Mouse (Mus musculus): ENCODE measurements around the gene Mertk. TPM values are rescaled to one million over a fixed set of nuclear protein-coding genes. Genes with fewer than 3 reads are reported as not detected.

Gene Mertk
- polyA plus RNA-seq, 1 experiment = 1.3 TPM

DNA sequence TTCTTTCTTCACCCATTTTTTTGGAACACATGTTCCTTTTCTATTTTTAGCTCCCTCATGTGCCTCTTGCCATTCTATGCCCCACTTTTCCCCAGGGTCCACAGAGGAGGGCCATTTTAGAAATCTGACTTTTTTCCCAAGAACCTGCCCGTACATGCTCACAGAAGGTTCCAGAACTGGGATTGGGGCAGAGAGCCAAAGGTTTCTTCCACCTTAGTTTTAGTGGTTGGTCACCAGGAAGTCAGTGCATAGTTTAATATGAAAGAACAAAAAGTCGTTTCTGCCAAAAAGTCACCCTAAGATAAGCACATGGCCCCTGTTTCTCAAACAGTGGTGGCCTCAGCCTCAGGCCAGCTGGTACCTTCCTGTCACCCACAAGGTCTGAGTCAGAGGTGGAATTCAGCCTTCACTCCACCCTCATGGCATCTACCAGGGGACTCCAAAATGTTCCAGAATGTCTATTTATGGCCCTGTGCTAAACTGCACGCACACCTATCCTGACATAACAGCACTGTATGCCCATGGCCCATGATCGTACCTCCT, 56.5 kb downstream of the Mertk start:
- TF ChIP-seq GATA1 (IDR thresholded peaks at IDR 0.05; ENCODE audit: borderline replicate concordance, low read length) = no peak
- no peak for TF ChIP-seq FLI1 (IDR thresholded peaks at IDR 0.05; ENCODE audit: low read length)
- no peaks in the 10 kb centered on the region for H3K9me3 ChIP-seq
- peaks cover 6% of the 10 kb centered on the region; the same call in 1 of the 2 replicates for H3K4me1 ChIP-seq
- H3K4me3 ChIP-seq (replicated peaks) = no peak overlapping the region
- peaks cover 28% of the 10 kb centered on the region for H3K27me3 ChIP-seq (replicated peaks)
- H3K36me3 ChIP-seq (replicated peaks; ENCODE audit: low read length) = no peaks in the 10 kb centered on the region

- 0 out of 2 replicates have a peak, but pooled peaks cover 4% of the 10 kb centered on the region for H3K9me3 ChIP-seq
- peaks cover 25% of the 10 kb centered on the region for H3K27me3 ChIP-seq (replicated peaks)
- 0 out of 2 replicates have a peak, but pooled peaks cover 3% of the 10 kb centered on the region for H3K4me1 ChIP-seq
- H3K36me3 ChIP-seq (replicated peaks; ENCODE audit: low read length) = no peaks in the 10 kb centered on the region
- H3K4me3 ChIP-seq (replicated peaks) = no peak overlapping the region
- TF ChIP-seq GATA1 (IDR thresholded peaks at IDR 0.05; ENCODE audit: borderline replicate concordance, low read length) (no peak), FLI1 (IDR thresholded peaks at IDR 0.05; ENCODE audit: low read length) (no peak)
Measured at GRCm38 (mm10) chr2:128758724-128759340, 60.1 kb downstream of the Mertk start.

DNA sequence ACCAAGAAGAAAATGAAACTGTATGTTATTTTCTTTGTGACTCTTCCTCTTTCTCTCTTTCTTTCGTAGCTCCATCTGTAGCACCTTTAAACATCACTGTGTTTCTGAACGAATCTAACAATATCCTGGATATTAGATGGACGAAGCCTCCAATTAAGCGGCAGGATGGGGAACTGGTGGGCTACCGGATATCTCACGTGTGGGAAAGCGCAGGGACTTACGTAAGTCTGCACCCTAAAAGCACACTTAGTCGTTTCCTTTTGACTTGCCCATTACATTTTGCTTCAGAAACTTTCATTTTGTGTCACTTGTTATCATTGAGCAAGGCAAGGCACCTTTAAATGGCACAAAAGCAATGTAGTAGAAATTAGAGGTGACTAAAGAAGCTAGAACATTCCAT, 63.3 kb downstream of the Mertk start:
- no peaks in the 10 kb centered on the region for H3K36me3 ChIP-seq (replicated peaks; ENCODE audit: low read length)
- H3K9me3 ChIP-seq = 0 out of 2 replicates have a peak, but pooled peaks cover 4% of the 10 kb centered on the region
- peaks cover 16% of the 10 kb centered on the region for H3K27me3 ChIP-seq (replicated peaks)
- TF ChIP-seq FLI1 (IDR thresholded peaks at IDR 0.05; ENCODE audit: low read length) (no peak), GATA1 (IDR thresholded peaks at IDR 0.05; ENCODE audit: borderline replicate concordance, low read length) (no peak)
- no peaks in the 10 kb centered on the region for H3K4me1 ChIP-seq
- H3K4me3 ChIP-seq (replicated peaks) = no peak overlapping the region

- H3K27me3 ChIP-seq (replicated peaks) = peaks cover 6% of the 10 kb centered on the region
- TF ChIP-seq FLI1 (IDR thresholded peaks at IDR 0.05; ENCODE audit: low read length) (no peak), GATA1 (IDR thresholded peaks at IDR 0.05; ENCODE audit: borderline replicate concordance, low read length) (no peak)
- no peak overlapping the region for H3K4me3 ChIP-seq (replicated peaks)
- no peaks in the 10 kb centered on the region for H3K4me1 ChIP-seq
- 0 out of 2 replicates have a peak, but pooled peaks cover 4% of the 10 kb centered on the region for H3K9me3 ChIP-seq
- H3K36me3 ChIP-seq (replicated peaks; ENCODE audit: low read length) = no peaks in the 10 kb centered on the region
Measured at GRCm38 (mm10) chr2:128765787-128766186, 67.0 kb downstream of the Mertk start.

GRCm38 (mm10) chr2:128768545-128769247, 69.9 kb downstream of the Mertk start:
- H3K9me3 ChIP-seq = no peaks in the 10 kb centered on the region
- no peak overlapping the region for H3K4me3 ChIP-seq (replicated peaks)
- no peaks in the 10 kb centered on the region; the same call in 1 of the 2 replicates for H3K4me1 ChIP-seq
- peaks cover 10% of the 10 kb centered on the region for H3K27me3 ChIP-seq (replicated peaks)
- TF ChIP-seq GATA1 (IDR thresholded peaks at IDR 0.05; ENCODE audit: borderline replicate concordance, low read length) (no peak), FLI1 (IDR thresholded peaks at IDR 0.05; ENCODE audit: low read length) (no peak)
- H3K36me3 ChIP-seq (replicated peaks; ENCODE audit: low read length) = no peaks in the 10 kb centered on the region

GRCm38 (mm10) chr2:128770557-128770956, 71.8 kb downstream of the Mertk start:
- Histone ChIP-seq H3K4me3 (replicated peaks) (no peak overlapping the region), H3K36me3 (replicated peaks; ENCODE audit: low read length) (no peaks in the 10 kb centered on the region)
- TF ChIP-seq GATA1 (IDR thresholded peaks at IDR 0.05; ENCODE audit: borderline replicate concordance, low read length) = no peak
- TF ChIP-seq FLI1 (IDR thresholded peaks at IDR 0.05; ENCODE audit: low read length) = no peak

DNA sequence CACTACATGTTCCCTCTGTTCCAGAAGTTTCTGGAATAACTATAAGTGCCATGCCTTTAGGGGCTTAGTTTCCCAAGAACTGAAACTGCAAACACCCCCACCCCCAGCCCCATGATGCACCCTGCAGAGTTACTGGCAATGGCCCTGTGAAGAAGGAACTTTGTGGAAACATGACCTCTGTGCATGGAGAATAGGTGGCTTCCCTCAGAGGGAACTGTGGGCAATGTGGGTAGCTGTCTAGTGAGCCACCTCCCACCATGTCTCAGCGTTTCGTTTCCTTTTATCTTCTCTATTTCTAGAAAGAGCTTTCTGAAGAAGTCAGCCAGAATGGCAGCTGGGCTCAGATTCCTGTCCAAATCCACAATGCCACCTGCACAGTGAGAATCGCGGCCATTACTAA, 72.3 kb downstream of the Mertk start:
- Histone ChIP-seq H3K9me3 (no peaks in the 10 kb centered on the region), H3K27me3 (replicated peaks) (peaks cover 10% of the 10 kb centered on the region), H3K4me3 (replicated peaks) (no peak overlapping the region), H3K36me3 (replicated peaks; ENCODE audit: low read length) (no peaks in the 10 kb centered on the region), H3K4me1 (no peaks in the 10 kb centered on the region; the same call in 1 of the 2 replicates)
- TF ChIP-seq GATA1 (IDR thresholded peaks at IDR 0.05; ENCODE audit: borderline replicate concordance, low read length) (no peak), FLI1 (IDR thresholded peaks at IDR 0.05; ENCODE audit: low read length) (no peak)

More at GRCm38 (mm10) chr2:128770557-128770956, 71.8 kb downstream of the Mertk start:
- H3K27me3 ChIP-seq (replicated peaks) = peaks cover 8% of the 10 kb centered on the region
- no peaks in the 10 kb centered on the region; the same call in 1 of the 2 replicates for H3K4me1 ChIP-seq
- no peaks in the 10 kb centered on the region for H3K9me3 ChIP-seq

DNA sequence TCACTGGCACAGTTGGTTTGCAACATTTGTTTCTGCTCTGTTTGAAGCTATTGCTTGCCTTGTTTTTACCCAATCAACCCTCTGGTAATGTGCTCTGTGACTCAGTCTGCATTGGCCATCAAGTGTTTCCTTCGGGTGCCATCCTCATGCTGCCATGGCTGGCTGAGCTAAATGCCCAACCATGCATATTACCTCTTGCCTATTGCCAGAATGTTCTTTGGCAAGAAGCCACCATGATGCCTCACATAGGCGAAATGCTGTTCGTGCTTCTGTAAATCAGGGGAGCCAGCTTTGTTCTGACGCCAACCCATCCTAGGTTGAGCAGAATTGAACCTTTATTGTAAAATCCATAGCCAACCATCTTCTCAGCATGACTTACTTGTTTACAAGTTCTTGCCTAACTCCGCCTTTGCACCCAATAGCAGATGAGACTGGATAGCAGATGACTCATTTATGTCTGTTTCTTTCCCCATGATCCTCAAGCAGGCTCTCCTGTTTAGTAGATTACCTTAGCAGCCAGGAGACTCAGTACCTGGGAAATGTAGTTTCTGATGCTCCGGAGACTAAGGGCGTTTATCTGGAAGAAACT, 73.1 kb downstream of the Mertk start:
- no peak for TF ChIP-seq GATA1 (IDR thresholded peaks at IDR 0.05; ENCODE audit: borderline replicate concordance, low read length)
- Histone ChIP-seq H3K4me3 (replicated peaks) (no peak overlapping the region), H3K4me1 (no peaks in the 10 kb centered on the region; the same call in 1 of the 2 replicates), H3K9me3 (no peaks in the 10 kb centered on the region), H3K36me3 (replicated peaks; ENCODE audit: low read length) (no peaks in the 10 kb centered on the region), H3K27me3 (replicated peaks) (peaks cover 10% of the 10 kb centered on the region)

DNA sequence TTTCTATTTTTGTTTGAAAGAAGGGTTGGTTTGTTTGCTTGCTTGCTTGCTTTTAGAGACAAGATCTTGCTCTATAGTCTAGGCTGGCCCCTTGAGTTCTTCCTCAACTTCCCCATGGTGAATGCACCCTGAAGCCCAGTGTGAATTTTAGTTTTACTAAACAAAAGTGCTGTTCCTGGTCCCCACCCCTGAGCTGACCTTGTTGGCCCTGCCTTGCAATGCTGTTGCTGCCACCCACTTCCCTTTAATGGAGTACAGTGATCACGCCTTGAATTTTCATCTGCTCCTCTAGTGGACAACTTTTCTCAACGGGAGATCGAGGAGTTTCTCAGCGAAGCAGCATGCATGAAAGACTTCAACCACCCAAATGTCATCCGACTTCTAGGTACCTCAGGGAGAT, 83.5 kb downstream of the Mertk start:
- no peak overlapping the region for H3K4me3 ChIP-seq (replicated peaks)
- H3K27me3 ChIP-seq (replicated peaks) = peaks cover 25% of the 10 kb centered on the region
- no peaks in the 10 kb centered on the region for H3K36me3 ChIP-seq (replicated peaks; ENCODE audit: low read length)
- TF ChIP-seq FLI1 (IDR thresholded peaks at IDR 0.05; ENCODE audit: low read length) (no peak), GATA1 (IDR thresholded peaks at IDR 0.05; ENCODE audit: borderline replicate concordance, low read length) (no peak)
- H3K4me1 ChIP-seq = 0 out of 2 replicates have a peak, but pooled peaks cover 3% of the 10 kb centered on the region
- H3K9me3 ChIP-seq = no peaks in the 10 kb centered on the region

All from megakaryocyte, embryonic 14.5 days (primary cell).